Mouse (Mus musculus) CH12.LX (cell line): ENCODE measurements around the gene Xpo6. TPM values are rescaled to one million over a fixed set of nuclear protein-coding genes. Genes with fewer than 3 reads are reported as not detected.

Experiments used
- DNase-seq: peaks from one replicate; pipeline ENCODE4 v3.0.0-alpha.2; 2013; ENCODE audit errors: extremely low read depth
- H3K27ac ChIP-seq: 2 replicates; pipeline ENCODE4 v1.5.1; 2012; ENCODE audit warnings: low read depth, mild to moderate bottlenecking, control low read depth, moderate library complexity; ENCODE audit not compliant: insufficient read depth
- H3K27me3 ChIP-seq: replicated peaks from 2 replicates; pipeline ENCODE3; 2012; ENCODE audit warnings: inconsistent platforms
- H3K36me3 ChIP-seq, 2 experiments: replicated peaks in 1 of 2; 2 replicates each; pipeline versions ENCODE3 to v1.6.1; 2012; ENCODE audit warnings: inconsistent platforms in 1 of 2, low read length in 1 of 2, mild to moderate bottlenecking in 1 of 2, mixed read lengths in 1 of 2, moderate library complexity in 1 of 2; ENCODE audit not compliant: control insufficient read depth in 1 of 2, insufficient read depth in 1 of 2
- H3K4me1 ChIP-seq, 2 experiments: 2 replicates each; pipeline ENCODE4 v1.6.1; 2012; ENCODE audit warnings: inconsistent platforms in 1 of 2, moderate library complexity in 1 of 2; ENCODE audit not compliant: insufficient read depth in 2 of 2, control insufficient read depth in 1 of 2
- H3K4me2 ChIP-seq: 2 replicates; pipeline ENCODE4 v1.6.1; 2012; ENCODE audit warnings: low read depth, mild to moderate bottlenecking, control low read depth; ENCODE audit not compliant: poor library complexity, insufficient read depth, severe bottlenecking
- H3K4me3 ChIP-seq, 3 experiments: fragments of 150-350 bp in 1 of 3; sonication (generic) in 1 of 3; replicated peaks in 1 of 3; 2 replicates each; pipeline versions ENCODE3 to v1.5.1; 2011 to 2012; ENCODE audit warnings: low read depth in 2 of 3, low read length in 2 of 3, mild to moderate bottlenecking in 2 of 3, moderate library complexity in 2 of 3, control low read depth in 1 of 3, improper control_type of control experiment in 1 of 3, inconsistent platforms in 1 of 3, mixed read lengths in 1 of 3; ENCODE audit not compliant: poor library complexity in 1 of 3
- H3K79me2 ChIP-seq: replicated peaks from 2 replicates; pipeline ENCODE4 v1.6.1; 2012; ENCODE audit warnings: mild to moderate bottlenecking, moderate library complexity; ENCODE audit not compliant: control insufficient read depth, poor library complexity, insufficient read depth, severe bottlenecking; ENCODE audit errors: extremely low read depth
- H3K9ac ChIP-seq: 2 replicates; pipeline ENCODE4 v1.6.1; 2012; ENCODE audit warnings: low read depth, mild to moderate bottlenecking, control low read depth, moderate library complexity; ENCODE audit not compliant: insufficient read depth
- H3K9me3 ChIP-seq: replicated peaks from 2 replicates; pipeline ENCODE3; 2012; ENCODE audit warnings: low read length, inconsistent platforms, mixed read lengths
- BHLHE40 ChIP-seq: IDR thresholded peaks from 2 replicates; pipeline ENCODE4 v1.6.1; 2011; ENCODE audit warnings: mild to moderate bottlenecking, low read depth, low read length, improper control_type of control experiment
- CHD1 ChIP-seq: IDR thresholded peaks from 2 replicates; pipeline ENCODE4 v1.6.1; 2012; ENCODE audit warnings: low read depth, low read length, improper control_type of control experiment, inconsistent platforms
- CTCF ChIP-seq, 2 experiments: IDR thresholded peaks in 1 of 2; conservative IDR thresholded peaks in 1 of 2; 2 replicates each; pipeline ENCODE4 v1.5.1; 2011 to 2012; ENCODE audit warnings: low read depth in 2 of 2, low read length in 2 of 2, improper control_type of control experiment in 1 of 2, inconsistent platforms in 1 of 2, mild to moderate bottlenecking in 1 of 2, moderate library complexity in 1 of 2
- GABPA ChIP-seq: IDR thresholded peaks from 2 replicates; pipeline ENCODE4 v1.6.1; 2012; ENCODE audit warnings: low read depth, low read length, improper control_type of control experiment, inconsistent platforms; ENCODE audit not compliant: insufficient replicate concordance
- HCFC1 ChIP-seq: IDR thresholded peaks from 2 replicates; pipeline ENCODE4 v1.6.1; 2012; ENCODE audit warnings: low read depth, mild to moderate bottlenecking, inconsistent platforms, low read length, improper control_type of control experiment
- KAT2A ChIP-seq: IDR thresholded peaks from 2 replicates; pipeline ENCODE4 v1.6.1; 2012; ENCODE audit warnings: low read length, improper control_type of control experiment, inconsistent platforms; ENCODE audit not compliant: insufficient replicate concordance
- MAFK ChIP-seq: IDR thresholded peaks from 2 replicates; pipeline ENCODE4 v1.6.1; 2011; ENCODE audit warnings: low read length, improper control_type of control experiment; ENCODE audit not compliant: insufficient replicate concordance
- MAX ChIP-seq: IDR thresholded peaks from 2 replicates; pipeline ENCODE4 v1.6.1; 2011; ENCODE audit warnings: low read length, improper control_type of control experiment
- MAZ ChIP-seq: IDR thresholded peaks from 2 replicates; pipeline ENCODE4 v1.6.1; 2012; ENCODE audit warnings: low read depth, mild to moderate bottlenecking, inconsistent platforms, low read length, improper control_type of control experiment, moderate library complexity
- MEF2A ChIP-seq: IDR thresholded peaks from 2 replicates; pipeline ENCODE4 v1.6.1; 2014; ENCODE audit warnings: low read depth, mild to moderate bottlenecking, inconsistent platforms, low read length, improper control_type of control experiment, borderline replicate concordance
- POLR2AphosphoS2 ChIP-seq: IDR thresholded peaks from 2 replicates; pipeline ENCODE4 v1.6.1; 2011; ENCODE audit warnings: low read depth, low read length, improper control_type of control experiment
- RAD21 ChIP-seq: IDR thresholded peaks from 2 replicates; pipeline ENCODE4 v1.6.1; 2011; ENCODE audit warnings: low read depth, mild to moderate bottlenecking, low read length, improper control_type of control experiment, moderate library complexity
- RCOR1 ChIP-seq: conservative IDR thresholded peaks from 2 replicates; pipeline ENCODE4 v1.6.1; 2012; ENCODE audit warnings: low read depth, mild to moderate bottlenecking, inconsistent platforms, low read length, improper control_type of control experiment
- SIN3A ChIP-seq: IDR thresholded peaks from 2 replicates; pipeline ENCODE4 v1.6.1; 2012; ENCODE audit warnings: low read length, improper control_type of control experiment, inconsistent platforms
- UBTF ChIP-seq: IDR thresholded peaks from 2 replicates; pipeline ENCODE4 v1.6.1; 2012; ENCODE audit warnings: low read depth, mild to moderate bottlenecking, inconsistent platforms, low read length, improper control_type of control experiment, moderate library complexity
- USF1 ChIP-seq: IDR thresholded peaks from 2 replicates; pipeline ENCODE4 v1.6.1; 2014; ENCODE audit warnings: low read depth, mild to moderate bottlenecking, inconsistent platforms, low read length, improper control_type of control experiment
- USF2 ChIP-seq: conservative IDR thresholded peaks from 2 replicates; pipeline ENCODE4 v1.6.1; 2011; ENCODE audit warnings: low read depth, low read length, improper control_type of control experiment
- ZC3H11A ChIP-seq: IDR thresholded peaks from 2 replicates; pipeline ENCODE4 v1.6.1; 2012; ENCODE audit warnings: low read depth, mild to moderate bottlenecking, inconsistent platforms, low read length, improper control_type of control experiment
- ZMIZ1 ChIP-seq: IDR thresholded peaks from 2 replicates; pipeline ENCODE4 v1.6.1; 2012; ENCODE audit warnings: low read depth, mild to moderate bottlenecking, inconsistent platforms, low read length, improper control_type of control experiment
- ZNF384 ChIP-seq: IDR thresholded peaks from 2 replicates; pipeline ENCODE4 v1.6.1; 2012; ENCODE audit warnings: low read depth, low read length, improper control_type of control experiment, inconsistent platforms
- dilution Hi-C: fragments of 300-500 bp; cut with MboI; formaldehyde crosslinking; loops from 2 replicates; pipeline ENCODE4 v1.14.3; 2020; ENCODE audit warnings: low sequenced_read_pairs; ENCODE audit not compliant: extremely low pct_unique_long_range_greater_than_20kb, extremely low pct_ligation_motif_present
- in situ Hi-C: fragments of 300-500 bp; cut with MboI; formaldehyde crosslinking; loops from 3 replicates; pipeline ENCODE4 v1.14.3; 2019; ENCODE audit warnings: low sequenced_read_pairs, low pct_ligation_motif_present, low pct_unique_long_range_greater_than_20kb, mixed read lengths
- polyA plus RNA-seq: library from polyadenylated mRNA; unstranded; fragments of >175 nt; gene quantifications from 2 replicates; pipeline ENCODE4 v1.2.1, GENCODE M21; 2012; ENCODE audit warnings: low read depth; ENCODE audit not compliant: insufficient read length
- total RNA-seq, 2 experiments: library from RNA; depleted of rRNA; stranded (reverse); fragments of 300-350 nt in 1 of 2; fragments of >200 nt in 1 of 2; gene quantifications; 2 replicates each; pipeline ENCODE4 v1.2.3; 2012 to 2014

Xpo6 gene
- total and polyA plus RNA-seq, 3 experiments = 49.9 to 149 (median 79.1) TPM

GRCm38 (mm10) chr7:126226136-126226535, 25.8 kb upstream of the Xpo6 start:
- Histone ChIP-seq H3K4me3 (no peak overlapping the region), H3K79me2 (no peaks in the 10 kb centered on the region), H3K27me3 (peaks cover 11% of the 10 kb centered on the region), H3K9ac (no peak overlapping the region), H3K4me1 (peaks cover 3 to 5% of the 10 kb centered on the region in 2 experiments; a peak in 1 of 4 replicates), H3K36me3 (no peaks in the 10 kb centered on the region), H3K4me2 (no peak overlapping the region), H3K9me3 (no peaks in the 10 kb centered on the region), H3K27ac (no peak overlapping the region)
- dilution Hi-C loops (no loop called here), in situ Hi-C loops (no loop called here)
- TF ChIP-seq HCFC1 (no peak), KAT2A (no peak), UBTF (no peak), RAD21 (no peak), ZMIZ1 (no peak), MAFK (no peak), BHLHE40 (no peak), CTCF (conservative IDR thresholded peaks at IDR 0.05 in 1 of 2, IDR thresholded peaks at IDR 0.05 in 1 of 2; ENCODE audit: low read depth in 2 of 2, low read length in 2 of 2) (no peak), MEF2A (no peak), USF2 (no peak), ZNF384 (no peak), GABPA (no peak), CHD1 (no peak), SIN3A (no peak)
- DNase-seq = no peak

- Histone ChIP-seq H3K36me3 (no peaks in the 10 kb centered on the region), H3K27me3 (peaks cover 5% of the 10 kb centered on the region), H3K4me2 (no peak overlapping the region), H3K27ac (no peak overlapping the region), H3K9me3 (no peaks in the 10 kb centered on the region), H3K79me2 (no peaks in the 10 kb centered on the region), H3K4me1 (peaks cover 0 to 3% of the 10 kb centered on the region in 2 experiments; a peak in 1 of 4 replicates), H3K9ac (no peak overlapping the region), H3K4me3 (no peak overlapping the region)
- in situ Hi-C loops (no loop called here), dilution Hi-C loops (no loop called here)
- no peak for DNase-seq
- TF ChIP-seq MEF2A (no peak), SIN3A (no peak), MAZ (no peak), USF1 (no peak), RCOR1 (no peak), POLR2AphosphoS2 (no peak), BHLHE40 (no peak), ZC3H11A (no peak), MAFK (no peak), HCFC1 (no peak), MAX (no peak), ZMIZ1 (no peak)
These were observed 22.5 kb upstream of the Xpo6 start for GRCm38 (mm10) chr7:126222753-126223152.
